Comparison of ENCODE assay signal across 14 mouse cellular contexts in genomic region chrX:157346201-157346600, GRCm38 (mm10).
"Had no signal": no experiment of that assay in that cellular context is flagged by ENCODE, and none has a peak within 500 bp of the region (broad histone marks: within the 10 kb centered on the region; RNA-seq: fewer than 3 reads in every experiment).

No protein-coding gene starts in this region.

- ATAC-seq: liver, postnatal 0 days had no signal

- H3K4me3 ChIP-seq: layer of hippocampus, adult 2 months; limb, embryonic 12.5 days; liver, embryonic 13.5 days; midbrain, embryonic 10.5 days; neural tube, embryonic 12.5 days had no signal

- H3K9me3 ChIP-seq: limb, embryonic 12.5 days; liver, embryonic 13.5 days; midbrain, embryonic 10.5 days; neural tube, embryonic 12.5 days had no signal

- H3K27ac ChIP-seq: kidney, postnatal 0 days; layer of hippocampus, adult 2 months; limb, embryonic 12.5 days; liver, embryonic 13.5 days; midbrain, embryonic 10.5 days; neural tube, embryonic 12.5 days had no signal

- H3K4me1 ChIP-seq: limb, embryonic 12.5 days; liver, embryonic 13.5 days; midbrain, embryonic 10.5 days; neural tube, embryonic 12.5 days had no signal

- H3K36me3 ChIP-seq: limb, embryonic 12.5 days; liver, embryonic 13.5 days; midbrain, embryonic 10.5 days; neural tube, embryonic 12.5 days had no signal

- DNase-seq: kidney, adult 11 months; kidney, adult 9 months; liver; liver, embryonic 13.5 days; liver, postnatal 0 days; midbrain, embryonic 14.5 days; spleen, adult 18-20 months; thymus, adult 18-20 months; thymus, postnatal 14 days had no signal

- H3K9ac ChIP-seq: limb, embryonic 12.5 days; liver, embryonic 13.5 days; liver, postnatal 0 days; neural tube, embryonic 12.5 days had no signal

- H3K27me3 ChIP-seq: limb, embryonic 12.5 days; liver, embryonic 13.5 days; neural tube, embryonic 12.5 days had no signal

- H3K4me2 ChIP-seq: limb, embryonic 12.5 days; liver, embryonic 13.5 days; neural tube, embryonic 12.5 days had no signal
